Mouse (Mus musculus): ENCODE data around the gene Olfr603. TPM values are rescaled to one million over a fixed set of nuclear protein-coding genes. Genes with fewer than 3 reads are reported as not detected.

The Olfr603 gene
- polyA plus RNA-seq, 1 experiment from 2014 or later: not detected

Small RNA genes lying within 50 kb of the gene (microRNA-seq; reads per million reads assigned to microRNA genes)
- not detected for gene Gm25774

Other genes with a start within 250 kb of the Olfr603 start
- not detected in 2 replicates for gene Olfr588-ps1, start 245.3 kb downstream of the Olfr603 start, polyA plus RNA-seq (2015; fragmentation: Nextera tagmentation; extraction: Ambion mirVana)
- gene Olfr589, start 229.8 kb downstream of the Olfr603 start, polyA plus RNA-seq (2015; fragmentation: Nextera tagmentation; extraction: Ambion mirVana): not detected in 2 replicates
- gene Olfr591, start 207.8 kb downstream of the Olfr603 start, polyA plus RNA-seq (2015; fragmentation: Nextera tagmentation; extraction: Ambion mirVana): not detected in 2 replicates
- gene Olfr592, start 201.4 kb downstream of the Olfr603 start, polyA plus RNA-seq (2015; fragmentation: Nextera tagmentation; extraction: Ambion mirVana): not detected in 2 replicates
- gene Olfr593, start 174.3 kb downstream of the Olfr603 start, polyA plus RNA-seq (2015; fragmentation: Nextera tagmentation; extraction: Ambion mirVana): not detected in 2 replicates
- not detected in 2 replicates for gene Olfr594, start 169.2 kb downstream of the Olfr603 start, polyA plus RNA-seq (2015; fragmentation: Nextera tagmentation; extraction: Ambion mirVana)
- gene Usp17ld, start 133.7 kb downstream of the Olfr603 start, polyA plus RNA-seq (2015; fragmentation: Nextera tagmentation; extraction: Ambion mirVana): not detected in 2 replicates
- not detected in 2 replicates for gene Olfr596, start 80.5 kb downstream of the Olfr603 start, polyA plus RNA-seq (2015; fragmentation: Nextera tagmentation; extraction: Ambion mirVana)
- not detected in 2 replicates for gene Olfr597, start 69.9 kb downstream of the Olfr603 start, polyA plus RNA-seq (2015; fragmentation: Nextera tagmentation; extraction: Ambion mirVana)
- not detected in 2 replicates for gene Olfr598, start 62.6 kb downstream of the Olfr603 start, polyA plus RNA-seq (2015; fragmentation: Nextera tagmentation; extraction: Ambion mirVana)
- gene Olfr599, start 50.3 kb downstream of the Olfr603 start, polyA plus RNA-seq (2015; fragmentation: Nextera tagmentation; extraction: Ambion mirVana): not detected in 2 replicates
- not detected in 2 replicates for gene Olfr600, start 36.5 kb downstream of the Olfr603 start, polyA plus RNA-seq (2015; fragmentation: Nextera tagmentation; extraction: Ambion mirVana)
- gene Olfr601, start 23.5 kb downstream of the Olfr603 start, polyA plus RNA-seq (2015; fragmentation: Nextera tagmentation; extraction: Ambion mirVana): not detected in 2 replicates
- not detected in 2 replicates for gene Usp17lc, start 28.9 kb upstream of the Olfr603 start, polyA plus RNA-seq (2015; fragmentation: Nextera tagmentation; extraction: Ambion mirVana)
- not detected in 2 replicates for gene Olfr605, start 59.3 kb upstream of the Olfr603 start, polyA plus RNA-seq (2015; fragmentation: Nextera tagmentation; extraction: Ambion mirVana)
- not detected in 2 replicates for gene Olfr606, start 62.9 kb upstream of the Olfr603 start, polyA plus RNA-seq (2015; fragmentation: Nextera tagmentation; extraction: Ambion mirVana)
- not detected in 2 replicates for gene Olfr607, start 78.0 kb upstream of the Olfr603 start, polyA plus RNA-seq (2015; fragmentation: Nextera tagmentation; extraction: Ambion mirVana)
- not detected in 2 replicates for gene Olfr608, start 83.7 kb upstream of the Olfr603 start, polyA plus RNA-seq (2015; fragmentation: Nextera tagmentation; extraction: Ambion mirVana)
- gene Olfr609, start 111.9 kb upstream of the Olfr603 start, polyA plus RNA-seq (2015; fragmentation: Nextera tagmentation; extraction: Ambion mirVana): not detected in 2 replicates
- gene Olfr610, start 125.9 kb upstream of the Olfr603 start, polyA plus RNA-seq (2015; fragmentation: Nextera tagmentation; extraction: Ambion mirVana): not detected in 2 replicates
- gene Olfr611, start 134.7 kb upstream of the Olfr603 start, polyA plus RNA-seq (2015; fragmentation: Nextera tagmentation; extraction: Ambion mirVana): not detected in 2 replicates
- gene Olfr612, start 156.5 kb upstream of the Olfr603 start, polyA plus RNA-seq (2015; fragmentation: Nextera tagmentation; extraction: Ambion mirVana): not detected in 2 replicates
- not detected in 2 replicates for gene Olfr613, start 161.9 kb upstream of the Olfr603 start, polyA plus RNA-seq (2015; fragmentation: Nextera tagmentation; extraction: Ambion mirVana)
- gene Olfr615, start 169.9 kb upstream of the Olfr603 start, polyA plus RNA-seq (2015; fragmentation: Nextera tagmentation; extraction: Ambion mirVana): not detected in 2 replicates
- gene Olfr616, start 183.0 kb upstream of the Olfr603 start, polyA plus RNA-seq (2015; fragmentation: Nextera tagmentation; extraction: Ambion mirVana): not detected in 2 replicates
- not detected in 2 replicates for gene Olfr617, start 186.9 kb upstream of the Olfr603 start, polyA plus RNA-seq (2015; fragmentation: Nextera tagmentation; extraction: Ambion mirVana)
- gene Olfr618, start 203.9 kb upstream of the Olfr603 start, polyA plus RNA-seq (2015; fragmentation: Nextera tagmentation; extraction: Ambion mirVana): not detected in 2 replicates
- gene Olfr619, start 214.4 kb upstream of the Olfr603 start, polyA plus RNA-seq (2015; fragmentation: Nextera tagmentation; extraction: Ambion mirVana): not detected in 2 replicates
- not detected in 2 replicates for gene Olfr620, start 226.4 kb upstream of the Olfr603 start, polyA plus RNA-seq (2015; fragmentation: Nextera tagmentation; extraction: Ambion mirVana)